ENCODE assay signal across 37 mouse cellular contexts in the genomic region with DNA sequence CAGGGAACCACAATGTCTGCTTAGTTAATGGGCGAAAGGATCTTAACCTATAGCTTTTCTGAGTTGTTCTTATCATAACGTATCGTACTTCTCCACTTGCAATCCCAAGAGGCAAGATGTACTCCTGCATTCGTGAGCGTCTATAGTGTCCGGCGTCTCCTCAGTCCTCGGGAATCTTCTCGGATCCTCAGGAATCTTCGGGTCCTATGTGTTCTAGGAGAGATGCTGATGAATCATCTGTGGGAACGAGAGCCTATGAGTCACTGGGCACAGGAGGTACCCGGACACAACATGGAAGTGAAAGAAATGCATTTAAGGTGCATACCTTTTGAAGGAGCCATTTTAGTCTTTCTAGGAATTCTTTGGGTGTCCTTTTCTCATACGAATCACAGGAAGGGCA. TPM values are rescaled to one million over a fixed set of nuclear protein-coding genes. Genes with fewer than 3 reads are reported as not detected.
"Had no signal": no experiment of that assay in that cellular context is flagged by ENCODE, and none has a peak within 500 bp of the region (broad histone marks: within the 10 kb centered on the region; RNA-seq: fewer than 3 reads in every experiment).

No protein-coding gene starts in this region.

- H3K4me1 ChIP-seq: hindbrain, embryonic 10.5 days; hindbrain, embryonic 12.5 days; intestine, embryonic 15.5 days; limb, embryonic 10.5 days; limb, embryonic 12.5 days; liver, embryonic 13.5 days; liver, embryonic 15.5 days had no signal

- H3K9ac ChIP-seq: heart, embryonic 12.5 days; hindbrain, embryonic 12.5 days; intestine, embryonic 15.5 days; limb, embryonic 12.5 days; liver, embryonic 13.5 days; liver, embryonic 15.5 days had no signal

- H3K4me3 ChIP-seq: heart, embryonic 10.5 days; heart, embryonic 12.5 days; hindbrain, embryonic 10.5 days; hindbrain, embryonic 12.5 days; intestine, embryonic 15.5 days; layer of hippocampus, adult 2 months; left cerebral cortex, adult 2 months; limb, embryonic 10.5 days; limb, embryonic 12.5 days; liver, embryonic 13.5 days; liver, embryonic 15.5 days had no signal

- ATAC-seq: hindbrain, embryonic 16.5 days; inflammation-experienced regulatory T-cells, adult 6 months; intestine, embryonic 15.5 days; intestine, postnatal 0 days had no signal

- H3K27me3 ChIP-seq: heart, embryonic 12.5 days; hindbrain, embryonic 12.5 days; intestine, embryonic 15.5 days; limb, embryonic 12.5 days; liver, embryonic 13.5 days; liver, embryonic 15.5 days had no signal

- DNase-seq: gastrocnemius, postnatal 10 days; gastrocnemius, postnatal 25 days; heart, postnatal 10 days; heart, postnatal 4 days; kidney, adult 18-20 months; kidney, adult 8-10 months; kidney, postnatal 10 days; kidney, postnatal 25 days; kidney, postnatal 4 days; liver; liver, embryonic 13.5 days had no signal

- H3K36me3 ChIP-seq: heart, embryonic 10.5 days; heart, embryonic 12.5 days; hindbrain, embryonic 10.5 days; hindbrain, embryonic 12.5 days; intestine, embryonic 15.5 days; limb, embryonic 10.5 days; limb, embryonic 12.5 days; liver, embryonic 13.5 days; liver, embryonic 15.5 days had no signal

- H3K27ac ChIP-seq: heart, embryonic 10.5 days; hindbrain, embryonic 10.5 days; hindbrain, embryonic 12.5 days; intestine, embryonic 15.5 days; layer of hippocampus, adult 2 months; left cerebral cortex, adult 2 months; limb, embryonic 10.5 days; limb, embryonic 12.5 days; liver, embryonic 13.5 days; liver, embryonic 15.5 days had no signal

RNA-seq across cellular contexts. Expression of a gene that starts 7.3 kb away (rescaled TPM):
- total RNA-seq: gastrocnemius, adult 18-20 months; gastrocnemius, postnatal 10 days; gastrocnemius, postnatal 25 days; gastrocnemius, postnatal 4 days; granulocyte monocyte progenitor cell, adult 5-6 weeks; heart, adult 8-10 months; heart, postnatal 10 days; heart, postnatal 25 days; heart, postnatal 4 days; left cerebral cortex, postnatal 36 days had no signal
- polyA plus RNA-seq: frontal cortex, adult 2 months; heart, embryonic 10.5 days; heart, embryonic 12.5 days; heart, embryonic 14.5 days; heart, embryonic 16.5 days; hindbrain, embryonic 10.5 days; hindbrain, embryonic 12.5 days; hindbrain, embryonic 16.5 days; intestine, embryonic 15.5 days; intestine, postnatal 0 days; kidney, embryonic 14.5 days; kidney, embryonic 16.5 days; limb, embryonic 10.5 days; limb, embryonic 12.5 days; limb, embryonic 14.5 days; liver, embryonic 11.5 days; liver, embryonic 13.5 days; liver, embryonic 15.5 days had no signal
